Mouse (Mus musculus) lung, postnatal 14 days (tissue): ENCODE measurements around the gene Mvk.

Experiments
- DNase-seq: peaks from one replicate; pipeline ENCODE4 v3.0.0; 2021

Gene Mvk

DNA sequence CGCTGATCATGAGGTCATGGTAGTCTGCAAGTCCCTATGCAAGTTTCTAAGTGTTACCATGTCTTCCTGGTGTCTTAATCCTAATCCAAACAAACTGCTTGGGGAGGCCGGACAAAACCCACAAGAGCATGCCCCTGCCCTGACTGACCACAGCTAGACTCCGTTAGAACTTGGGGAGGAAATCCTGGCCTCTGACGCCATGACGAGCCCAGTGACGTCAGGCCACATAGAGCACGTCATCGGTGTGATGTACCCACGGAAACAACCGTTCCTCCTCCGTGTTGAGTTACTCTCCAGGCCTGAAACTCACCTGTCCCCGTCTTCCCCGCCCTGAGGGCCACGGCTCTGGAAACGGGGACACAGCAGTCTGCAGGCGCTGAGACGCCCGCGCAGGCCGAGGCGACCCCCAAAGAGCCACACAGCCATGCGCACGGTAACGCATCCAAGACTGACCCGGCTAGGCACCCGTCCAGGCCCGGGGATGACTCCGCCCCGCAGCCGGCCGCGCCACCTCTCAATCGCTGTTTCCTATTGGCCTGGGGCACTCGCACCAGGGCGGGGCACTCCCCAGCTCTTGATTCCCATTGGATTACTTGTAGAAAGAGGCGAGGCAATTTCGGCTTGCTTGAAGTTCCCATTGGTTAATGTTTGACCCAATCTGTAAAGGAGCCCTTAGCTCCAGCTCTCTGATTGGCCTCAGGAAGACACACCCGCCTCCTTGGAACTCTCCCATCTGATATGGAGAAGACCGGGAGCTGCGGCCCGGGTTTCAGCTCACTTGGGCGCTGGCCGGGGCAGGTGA lies at the start of gene Mvk, which contains the start of gene Mmab:
Mvk (plus strand) TSS at position 704 of the 802 bp plus-strand sequence.
Mmab (minus strand) TSS at position 495 of the 802 bp plus-strand sequence.
- peak; percentile 98 for DNase-seq

DNA sequence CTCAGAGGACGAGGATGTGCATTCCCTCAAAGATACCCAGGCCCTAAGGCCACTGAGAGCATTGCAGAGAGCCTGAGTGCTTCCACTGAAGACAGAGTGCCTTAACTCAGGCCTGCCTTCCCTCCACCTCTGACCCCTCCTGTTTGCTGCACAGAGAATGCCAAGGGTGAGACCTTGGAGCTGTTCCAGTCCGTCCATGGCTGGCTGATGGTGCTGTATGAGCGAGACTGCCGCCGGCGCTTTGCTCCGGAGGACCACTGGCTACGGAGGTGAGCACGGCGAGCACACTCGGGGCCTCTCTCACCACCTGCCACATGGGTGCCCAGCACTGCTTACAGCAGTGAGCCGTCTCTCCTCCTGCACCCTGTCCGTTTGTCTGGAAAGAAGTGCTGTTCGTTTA lies 37.5 kb upstream of the Mvk start:
- DNase-seq, result no peak

DNA sequence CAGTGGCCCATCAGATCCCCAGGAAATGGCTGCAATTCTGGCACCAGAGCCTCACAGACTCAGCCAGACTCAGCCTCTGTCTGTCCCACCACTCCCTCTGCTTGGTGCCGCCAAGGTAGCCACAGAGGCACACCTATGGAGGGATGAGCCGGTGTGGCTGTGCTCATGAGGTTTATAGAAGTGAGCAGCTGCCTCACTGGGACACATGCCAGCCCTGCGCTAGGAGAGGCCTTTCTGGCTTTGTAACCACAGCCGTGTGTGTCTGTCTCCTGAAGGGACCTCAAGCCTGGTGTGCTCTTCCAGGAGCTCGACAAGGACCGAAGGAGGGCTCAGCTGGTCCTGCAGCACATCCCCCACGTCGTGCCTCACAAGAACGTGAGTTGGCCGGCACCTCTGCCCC lies 36.8 kb upstream of the Mvk start:
- DNase-seq, result no peak

DNA sequence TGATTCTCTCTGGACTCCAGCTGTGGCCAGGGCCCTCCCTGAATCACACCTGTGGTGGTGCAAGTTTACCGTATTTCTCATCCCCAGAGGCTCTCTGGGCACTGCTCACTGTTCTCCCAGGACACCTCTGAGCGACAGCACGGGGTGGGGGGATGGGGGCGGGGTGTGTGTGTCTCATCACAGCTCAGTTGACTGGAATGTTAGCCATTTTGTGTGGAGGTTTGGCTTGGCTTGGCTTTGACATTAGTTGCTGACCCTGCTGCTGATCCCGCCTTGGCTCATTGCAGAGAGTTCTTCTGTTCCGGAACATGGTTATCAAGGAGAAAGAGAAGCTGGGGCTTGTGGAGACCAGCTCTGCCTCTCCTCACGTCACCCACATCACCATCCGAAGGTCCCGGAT lies 36.3 kb upstream of the Mvk start:
- DNase-seq, result peak; percentile 21

DNA sequence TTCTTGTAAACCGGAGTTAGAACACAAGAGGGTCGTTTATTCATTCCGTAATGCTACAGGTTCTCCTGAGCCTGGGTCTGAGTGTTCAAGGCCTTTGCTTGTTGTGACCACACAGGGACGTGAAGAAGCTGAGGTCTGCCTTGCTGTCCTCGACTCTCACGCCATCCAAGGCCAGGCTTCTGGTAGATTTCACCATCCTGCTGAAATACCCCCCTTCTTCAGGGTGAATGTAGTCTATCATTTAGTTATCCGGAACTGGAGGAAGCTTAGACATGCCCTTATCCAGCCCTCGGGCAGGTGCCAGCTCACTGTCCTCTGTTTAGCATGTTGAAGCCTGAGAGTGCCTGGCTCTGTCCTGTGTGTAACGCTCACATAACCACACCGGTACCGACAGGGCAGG lies 35.2 kb upstream of the Mvk start:
- no peak for DNase-seq

DNA sequence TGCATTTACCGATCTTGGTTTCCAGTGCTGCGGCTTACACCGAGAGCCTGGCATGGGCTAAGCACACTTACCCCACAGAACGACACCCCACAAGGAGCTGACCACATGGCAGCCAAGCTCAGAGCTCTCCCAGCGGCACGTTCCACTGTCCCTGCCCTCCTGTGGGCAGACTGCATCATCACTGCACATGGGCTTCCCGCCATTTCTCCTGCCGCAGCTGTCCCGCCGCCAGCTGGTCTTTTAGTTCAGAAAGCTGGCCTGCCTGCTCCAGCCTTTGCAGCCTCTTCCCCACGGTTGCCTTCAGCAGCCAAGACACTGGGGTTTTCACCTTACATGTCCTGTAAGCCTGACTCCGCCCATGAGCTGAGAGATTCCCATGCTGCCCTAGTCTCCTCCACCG lies 33.6 kb upstream of the Mvk start:
- peak; percentile 8 for DNase-seq

DNA sequence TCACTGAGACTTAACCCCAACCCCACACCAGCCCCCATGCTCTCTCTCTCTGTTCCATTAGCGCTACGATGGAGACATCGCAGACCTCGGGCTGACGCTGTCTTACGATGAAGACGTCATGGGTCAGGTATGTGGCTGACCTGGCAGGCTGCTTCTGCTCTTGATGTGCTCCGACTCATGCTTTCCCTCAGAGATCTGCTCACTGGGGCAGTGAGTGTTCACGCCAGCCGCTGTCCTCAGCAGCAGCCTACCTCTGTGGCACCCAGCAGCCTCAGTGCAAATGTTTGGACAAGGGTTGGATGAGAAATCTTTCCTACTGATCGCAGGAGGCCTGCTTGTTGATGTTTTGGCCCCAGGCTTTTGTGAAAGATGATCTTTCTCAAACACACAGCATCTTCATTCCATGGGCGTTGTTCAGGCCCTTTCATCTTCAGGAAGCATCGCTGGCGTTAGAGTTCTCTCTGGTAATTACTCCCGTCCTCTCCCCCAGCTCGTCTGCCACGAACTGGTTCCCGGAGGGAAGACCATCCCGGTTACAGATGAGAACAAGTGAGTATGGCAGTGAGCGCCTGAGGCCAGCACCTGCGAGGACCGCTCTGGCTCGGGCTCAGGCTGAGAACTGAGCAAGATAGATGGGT lies 31.6 kb upstream of the Mvk start:
- DNase-seq, result peak; percentile 32

DNA sequence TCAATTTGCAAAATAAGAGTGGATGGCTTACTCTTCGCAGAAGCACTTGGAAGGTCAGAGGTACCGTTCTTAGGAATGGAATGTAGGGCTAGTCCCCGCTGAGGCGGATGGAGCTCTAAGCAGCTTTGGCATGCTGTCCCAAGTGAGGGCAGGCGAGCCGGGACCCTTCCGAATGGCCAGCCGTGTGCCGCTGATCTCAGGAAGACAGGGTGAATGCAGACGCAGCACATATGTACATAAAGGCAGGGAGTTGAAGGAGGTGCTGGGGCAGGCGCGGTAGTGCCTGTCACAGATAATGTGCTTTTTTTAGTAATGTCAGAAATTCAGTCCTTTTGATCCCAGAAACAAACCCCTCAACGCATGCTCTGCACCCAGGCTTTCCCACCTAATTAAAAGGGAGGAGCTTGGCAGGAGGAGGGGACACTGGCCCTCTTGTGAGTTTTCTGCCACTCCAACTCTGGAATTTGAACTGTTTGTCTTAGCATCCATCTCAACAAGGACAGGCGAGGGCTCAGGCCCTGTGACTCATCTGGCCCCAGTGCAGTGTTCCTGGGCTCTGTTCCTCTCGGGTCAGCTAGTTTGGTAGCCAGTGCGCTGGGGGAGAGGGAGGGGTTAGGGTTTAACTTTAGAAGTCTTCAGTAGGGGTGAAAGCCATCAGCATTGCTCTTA lies 30.9 kb upstream of the Mvk start:
- DNase-seq, result peak; percentile 68

DNA sequence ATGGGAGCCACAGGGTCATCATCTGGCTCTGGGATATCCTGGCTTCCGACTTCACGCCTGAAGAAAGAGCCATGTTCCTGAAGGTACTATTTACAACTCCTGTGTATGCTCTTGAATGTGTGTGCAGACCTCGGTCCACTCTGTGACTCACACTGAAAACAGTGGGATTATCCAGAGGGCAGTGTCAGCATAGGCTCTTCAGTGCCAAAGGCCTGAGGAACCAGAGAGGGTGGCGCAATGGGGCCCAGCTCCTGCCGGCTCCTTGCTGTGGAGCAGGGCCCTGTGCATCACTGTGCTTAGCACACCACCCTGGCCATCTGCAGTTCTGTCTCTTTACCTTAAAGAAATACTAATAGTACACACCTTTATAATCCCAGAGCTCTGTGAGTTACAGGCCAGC lies 28.5 kb upstream of the Mvk start:
- no peak for DNase-seq

DNA sequence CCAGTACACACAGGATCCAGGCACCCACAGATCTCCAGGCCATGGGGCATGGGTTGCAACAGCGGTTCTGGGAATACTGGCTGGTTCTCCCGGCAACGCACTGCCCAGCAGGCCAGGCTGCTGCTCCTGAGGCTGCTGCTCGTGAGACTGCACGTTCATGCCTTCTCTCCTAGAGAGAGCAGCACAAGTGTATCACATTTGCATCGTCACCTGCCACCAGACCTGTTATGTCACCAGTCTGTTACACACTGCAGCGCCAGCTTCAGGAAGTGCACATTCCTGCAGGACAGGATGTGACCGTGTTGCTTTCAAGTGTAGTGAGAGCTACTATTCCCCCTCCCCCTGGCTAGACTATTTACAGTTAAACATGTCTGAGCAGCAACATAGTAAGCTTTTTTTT lies 27.2 kb upstream of the Mvk start:
- DNase-seq, result no peak

DNA sequence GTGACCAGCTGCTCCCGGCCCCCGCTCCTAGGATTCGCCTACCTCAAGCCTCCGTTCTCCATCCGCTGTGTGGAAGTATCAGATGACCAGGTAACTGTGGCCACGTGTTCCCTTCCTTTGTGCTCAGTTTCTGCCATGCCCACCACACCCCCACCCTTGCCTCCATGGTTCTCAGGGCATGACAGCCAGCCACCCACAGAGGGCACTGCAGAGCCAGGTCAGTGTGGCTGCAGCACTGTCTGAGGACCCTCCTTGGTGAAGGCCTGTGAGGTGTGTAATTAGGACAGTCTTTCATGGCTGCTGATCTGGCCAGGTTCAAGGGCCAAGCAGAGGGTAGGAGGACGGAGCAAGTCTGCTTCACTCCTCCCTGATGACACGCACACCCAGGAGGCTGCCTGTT lies 25.5 kb upstream of the Mvk start:
- DNase-seq, result no peak

DNA sequence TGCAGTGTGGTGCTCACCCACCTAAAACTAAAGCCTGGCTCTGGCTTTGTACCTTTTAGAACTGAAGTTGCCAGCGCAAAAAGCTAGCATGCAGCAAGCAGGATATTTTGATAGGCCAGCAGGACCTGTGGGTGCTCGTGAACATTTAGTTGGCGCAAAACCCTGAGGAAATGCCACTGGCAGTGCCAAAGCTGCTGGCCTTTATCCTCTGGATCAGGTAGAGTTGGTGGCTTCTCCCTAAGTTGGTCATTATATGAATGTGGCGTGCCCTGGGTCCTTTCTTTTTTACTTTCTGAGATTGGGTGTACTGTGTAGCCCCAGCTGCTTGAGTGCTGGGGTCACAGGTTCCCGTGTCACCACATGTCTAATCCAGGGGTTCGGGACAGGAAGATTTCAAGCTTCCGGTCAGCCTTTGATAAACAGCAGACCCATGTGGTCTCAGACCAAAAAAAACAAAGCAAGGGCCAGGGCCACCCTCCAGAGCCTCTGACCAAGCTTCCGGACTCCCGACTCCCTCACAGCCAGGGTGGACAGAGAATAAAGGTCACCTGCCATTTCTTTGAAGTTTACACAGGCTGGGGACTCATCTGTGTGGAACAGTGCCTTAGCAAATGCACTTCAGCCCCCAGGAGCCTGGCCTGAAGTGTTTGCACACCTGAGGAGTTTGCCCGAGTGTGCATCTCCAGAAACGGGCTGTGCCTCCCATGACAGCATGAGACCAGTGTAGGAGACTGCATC lies 22.3 kb upstream of the Mvk start:
- no peak for DNase-seq

DNA sequence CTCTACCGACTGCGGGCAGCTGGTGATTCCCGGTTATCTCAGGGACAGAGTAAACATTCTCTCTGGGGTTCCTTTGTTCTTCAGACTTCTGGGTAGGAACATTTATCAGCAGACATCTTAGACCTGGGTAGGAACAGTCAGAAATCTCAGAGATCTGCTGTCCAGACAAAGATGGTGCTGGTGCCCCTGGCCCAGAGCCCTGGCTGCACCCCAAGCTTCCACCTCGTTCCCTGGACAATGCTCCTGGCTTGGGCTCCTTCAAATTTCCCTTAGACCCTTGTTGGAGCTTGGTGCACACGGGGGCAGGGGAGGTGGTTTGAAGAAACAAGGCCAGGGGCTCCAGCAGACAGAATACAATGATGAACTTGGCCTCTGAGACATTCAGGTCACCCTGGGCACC lies 21.5 kb upstream of the Mvk start:
- DNase-seq, result no peak

DNA sequence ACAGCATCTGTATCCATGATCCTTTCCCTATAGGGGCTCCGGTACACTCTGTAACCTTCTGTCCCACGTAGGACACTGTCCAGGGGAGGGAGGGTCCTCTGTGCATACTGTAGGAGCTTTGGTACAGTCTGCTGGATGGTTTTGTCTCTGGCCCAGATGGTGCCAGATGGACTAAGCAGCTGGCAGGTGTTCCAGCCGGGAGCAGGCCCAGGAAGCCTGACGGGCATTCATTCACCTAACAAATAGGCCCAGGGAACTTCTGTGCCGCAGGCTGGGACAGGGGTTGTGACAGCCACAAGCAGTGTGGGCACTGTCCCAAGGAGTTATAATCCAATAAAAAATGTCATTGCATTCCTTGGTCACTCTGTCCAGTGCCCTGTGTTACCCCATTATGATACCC lies 20.1 kb upstream of the Mvk start:
- DNase-seq, result no peak

DNA sequence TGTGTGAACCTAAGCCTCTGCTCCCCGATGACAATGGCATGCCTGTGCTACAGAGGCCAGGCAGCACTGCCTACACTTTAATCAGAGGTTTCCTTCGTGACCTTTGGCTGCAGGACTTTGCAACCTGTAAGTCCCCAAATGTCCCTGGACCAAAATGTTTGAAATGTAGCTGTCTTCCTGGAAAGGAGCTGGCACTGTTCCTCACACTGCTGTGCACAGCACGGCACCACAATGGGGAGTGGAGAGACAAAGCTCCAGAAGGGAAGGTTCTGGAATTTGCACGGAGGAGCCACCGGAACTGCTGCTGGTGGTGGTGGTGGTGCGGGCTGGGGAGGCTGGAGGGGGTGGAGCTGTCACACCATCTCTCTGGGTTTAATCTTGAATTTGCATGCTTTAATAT lies 17.3 kb upstream of the Mvk start:
- no peak for DNase-seq

DNA sequence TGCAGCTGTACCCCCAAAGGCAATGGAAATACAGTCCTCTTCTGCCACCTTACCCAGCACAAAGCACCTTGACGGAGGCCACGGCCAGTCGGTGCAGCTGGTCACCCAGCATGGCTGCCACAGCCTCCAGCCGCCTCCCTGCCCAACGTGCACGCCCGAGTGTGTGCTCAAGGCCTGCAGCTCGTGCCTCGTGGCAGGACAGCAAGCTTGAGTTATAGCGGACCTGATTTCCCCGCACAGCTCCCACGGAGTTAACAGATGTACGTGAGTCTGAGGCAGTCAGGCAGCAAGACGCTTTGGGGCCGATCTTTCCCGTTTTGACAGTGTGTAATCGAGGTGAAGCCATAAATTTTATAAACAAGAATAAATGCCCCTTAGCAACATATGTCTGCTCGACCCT lies 15.4 kb upstream of the Mvk start:
- DNase-seq, result no peak

DNA sequence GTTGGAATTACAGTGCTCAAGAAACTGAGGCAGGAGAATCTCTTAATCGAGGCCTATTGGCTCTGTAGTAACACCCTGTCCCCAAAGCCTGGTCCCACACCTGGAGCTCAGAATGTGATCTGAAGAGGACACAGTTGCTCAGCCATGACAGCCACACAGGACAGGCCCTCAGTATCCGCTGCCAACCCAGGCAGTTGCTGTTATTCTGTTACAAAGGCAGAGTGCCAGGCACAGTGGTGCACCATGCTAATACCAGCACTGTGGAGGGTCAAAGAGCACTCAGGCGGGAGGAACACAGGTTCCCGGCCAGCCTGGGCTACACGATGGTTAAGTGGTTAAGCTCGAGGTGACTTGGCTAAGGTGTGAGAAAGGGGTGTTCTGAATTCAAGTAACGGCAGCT lies 14.3 kb upstream of the Mvk start:
- DNase-seq, result no peak

DNA sequence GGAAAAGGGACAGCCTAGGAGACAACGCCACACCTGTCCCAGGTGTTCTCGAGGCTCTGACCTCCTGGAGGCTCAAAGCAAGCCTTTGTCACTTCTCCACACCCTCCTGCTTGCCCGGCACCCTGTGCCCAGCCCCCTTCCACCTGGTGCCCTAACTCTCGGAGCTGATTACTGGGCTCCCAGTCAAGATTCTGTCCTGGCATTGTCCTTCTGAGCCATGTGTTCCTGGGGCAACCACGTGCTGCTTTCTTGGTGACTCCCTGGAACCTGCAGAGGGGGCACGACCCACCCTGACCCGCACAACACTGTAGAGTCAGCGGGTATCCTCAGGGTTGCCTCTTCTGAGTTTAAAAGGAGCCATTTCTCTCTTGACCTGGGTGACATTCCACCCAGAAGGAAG lies 9.7 kb upstream of the Mvk start:
- no peak for DNase-seq

DNA sequence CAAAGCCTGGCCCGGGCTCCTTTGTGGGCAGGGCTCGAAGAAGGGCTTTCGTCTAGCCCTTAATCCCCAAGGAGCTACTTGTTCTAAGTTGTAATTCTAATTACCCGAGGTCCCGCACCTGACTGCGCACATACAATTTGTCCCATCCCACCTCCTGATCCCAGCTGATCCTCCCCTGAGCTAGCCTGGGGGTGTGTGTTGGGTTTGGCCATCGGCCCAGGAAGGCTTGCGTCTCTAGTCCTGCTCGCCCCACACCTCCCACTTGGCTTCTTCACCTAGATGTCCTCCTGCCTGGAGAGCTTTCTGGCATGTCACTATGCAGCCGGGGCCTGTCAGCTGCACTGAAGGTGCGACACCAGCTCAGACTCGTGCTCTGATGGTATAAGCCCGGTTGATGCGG lies 8.5 kb upstream of the Mvk start:
- DNase-seq, result no peak

DNA sequence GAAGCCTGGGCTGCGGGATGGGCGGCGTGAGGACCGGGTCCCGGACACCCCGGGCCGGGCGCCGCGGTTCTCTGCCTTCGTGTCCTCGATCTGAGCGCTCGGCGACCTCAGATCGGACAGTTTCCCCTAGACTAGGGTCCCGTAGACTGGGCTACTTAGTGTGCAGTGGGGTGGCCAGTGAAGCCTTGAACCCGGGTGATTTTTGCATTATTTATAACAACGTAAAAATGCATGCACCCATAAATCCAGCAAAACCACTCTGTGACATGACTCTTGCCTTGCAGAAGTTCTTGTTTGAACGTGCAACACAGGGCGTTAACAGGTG lies 261 bp downstream of the Mvk start:
- no peak for DNase-seq

DNA sequence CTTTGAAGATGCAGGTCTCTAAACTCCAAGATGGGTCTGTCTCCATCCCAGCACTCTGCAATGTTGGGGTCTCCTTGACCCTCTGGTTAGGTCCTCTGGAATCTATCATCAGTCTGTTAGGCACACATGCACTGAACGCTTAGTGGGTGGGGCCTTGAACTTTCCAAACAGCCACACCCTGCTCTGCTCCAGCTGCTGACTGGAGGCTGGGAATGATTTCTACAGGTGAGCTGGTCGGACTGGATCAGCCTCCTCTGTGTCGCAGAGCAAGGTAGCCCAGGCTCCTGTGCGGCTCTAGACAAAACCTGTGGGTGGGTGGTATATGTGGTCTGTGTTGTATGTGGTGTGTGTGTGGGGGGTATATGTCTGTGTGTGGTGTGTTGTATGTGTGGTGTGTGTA lies 4.9 kb downstream of the Mvk start:
- DNase-seq, result no peak

DNA sequence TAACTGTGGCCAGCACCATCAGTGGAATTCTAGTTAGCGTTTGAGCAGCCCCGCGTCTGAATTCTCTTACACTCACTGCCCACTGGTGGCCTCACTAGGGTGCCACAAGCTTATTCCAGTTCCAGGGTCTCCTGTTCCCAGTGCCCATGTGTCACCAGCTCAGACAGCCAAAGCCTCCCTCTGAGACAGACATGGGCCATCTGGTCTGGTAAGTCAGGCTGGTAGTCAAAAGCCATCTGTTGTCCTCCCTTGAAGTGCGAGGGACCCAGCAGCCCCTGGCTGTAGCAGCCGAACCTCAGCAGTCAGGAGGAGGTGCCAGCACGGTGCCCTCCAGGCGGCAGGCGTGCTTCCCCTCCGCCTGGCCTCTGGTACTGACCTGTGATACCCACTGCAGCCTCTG lies 12.2 kb downstream of the Mvk start:
- DNase-seq, result no peak

DNA sequence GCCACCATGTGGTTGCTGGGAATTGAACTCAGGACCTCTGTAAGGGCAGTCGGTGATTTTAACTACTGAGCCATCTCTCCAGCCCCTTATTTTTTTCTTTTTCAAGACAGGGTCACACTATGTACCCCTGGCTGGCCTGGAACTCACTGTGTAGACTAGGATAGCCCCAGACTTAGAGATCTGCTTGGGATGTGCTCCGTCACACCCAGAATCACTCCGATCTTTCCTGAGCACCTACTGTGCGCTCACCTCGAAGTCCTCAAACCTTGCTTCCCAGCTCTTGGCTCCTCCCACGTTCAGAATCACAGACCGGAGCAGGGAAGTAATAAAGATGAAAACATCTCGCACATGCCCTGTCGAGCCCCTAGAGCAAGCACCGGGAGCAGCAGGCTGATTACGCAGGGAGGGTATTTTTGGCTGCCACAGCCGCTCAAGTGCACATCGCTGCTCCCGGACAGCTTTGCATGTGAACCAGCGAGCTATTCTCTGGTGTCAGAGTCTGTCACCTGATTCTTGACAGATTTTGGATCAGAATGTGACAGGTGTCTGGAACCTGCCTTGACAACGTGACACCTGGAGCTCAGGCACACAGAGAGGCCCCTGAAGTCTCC lies 13.0 kb downstream of the Mvk start:
- DNase-seq, result no peak
